Mouse (Mus musculus) kidney, adult 18-20 months (tissue): ENCODE measurements around the gene Gng2.

ENCODE experiments used
- DNase-seq: peaks from one replicate; pipeline ENCODE4 v3.0.0; 2021

The Gng2 gene

GRCm38 (mm10) chr14:19858808-19859776 lies 118.3 kb downstream of the Gng2 start:
- DNase-seq: peak; percentile 2

GRCm38 (mm10) chr14:19858279-19858678 lies 119.1 kb downstream of the Gng2 start:
- no peak for DNase-seq

- no peak for DNase-seq
Measured at GRCm38 (mm10) chr14:19853471-19853870, 124.0 kb downstream of the Gng2 start.

DNA sequence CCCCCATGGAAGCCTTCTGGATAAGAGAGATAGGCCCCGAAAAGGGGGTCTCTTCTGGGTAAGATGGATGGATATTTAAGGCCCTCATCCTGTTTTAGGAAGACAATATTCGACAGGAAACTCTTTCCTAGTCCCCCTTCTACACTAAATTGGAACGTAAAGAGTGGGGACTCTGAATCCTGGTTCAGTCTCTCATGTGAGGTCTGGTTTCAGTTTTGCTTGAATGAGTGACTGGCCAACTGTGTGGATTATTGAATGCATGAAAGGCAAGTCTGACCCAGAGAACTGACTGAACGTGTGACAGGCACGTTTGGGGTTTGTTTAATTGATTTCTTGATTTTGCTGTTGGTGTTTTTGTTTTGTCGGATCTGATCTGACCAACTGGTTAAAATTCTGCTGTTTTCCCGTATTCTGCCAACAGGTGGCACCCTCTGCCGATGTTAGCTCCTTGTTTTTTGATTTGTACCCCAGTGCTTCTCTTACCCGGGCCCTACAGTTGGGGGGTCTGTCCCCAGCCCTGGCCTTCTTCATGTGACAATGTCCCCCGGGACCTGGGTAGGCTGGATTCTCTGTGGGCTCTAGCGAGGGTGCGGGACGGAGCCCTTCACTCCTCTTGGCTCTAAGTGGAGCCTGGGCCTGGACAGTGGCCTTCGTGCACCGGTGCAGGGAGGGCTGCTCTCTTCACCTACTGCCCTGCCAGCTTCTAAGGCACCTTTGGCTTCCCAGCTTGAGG lies 137.7 kb downstream of the Gng2 start:
- peak; percentile 77 for DNase-seq

DNA sequence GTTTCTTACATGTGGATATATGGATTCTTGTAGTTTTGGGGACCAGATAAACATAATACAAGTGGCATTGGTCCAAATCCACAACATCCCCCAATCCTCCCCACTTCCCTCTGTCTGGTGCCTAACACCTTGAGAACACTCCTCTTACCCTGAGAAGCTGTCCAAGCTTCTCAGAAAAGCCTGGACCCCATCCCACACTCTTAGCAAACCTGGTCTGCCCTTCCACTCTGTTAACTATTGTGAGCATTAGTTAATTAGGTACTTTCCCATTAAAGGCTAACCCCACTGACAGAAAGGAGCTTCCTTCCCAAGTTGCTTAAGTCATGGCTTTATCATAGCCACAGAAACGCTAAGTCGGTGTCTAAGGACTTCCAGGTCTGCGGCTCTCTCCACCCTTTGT lies 141.1 kb downstream of the Gng2 start:
- DNase-seq: no peak

- no peak for DNase-seq
Measured at GRCm38 (mm10) chr14:19825481-19825880, 151.9 kb downstream of the Gng2 start.

- DNase-seq: peak; percentile 92
Measured at GRCm38 (mm10) chr14:19823321-19824142, 153.9 kb downstream of the Gng2 start, which contains the start of gene Rtraf. Rtraf (minus strand) TSS chr14:19823824.
